Mouse (Mus musculus) kidney, adult 18-20 months (tissue): Measurements from ENCODE around the gene Prr15.

ENCODE experiments used
- DNase-seq: peaks from one replicate; pipeline ENCODE4 v3.0.0; 2021

The Prr15 gene

DNA sequence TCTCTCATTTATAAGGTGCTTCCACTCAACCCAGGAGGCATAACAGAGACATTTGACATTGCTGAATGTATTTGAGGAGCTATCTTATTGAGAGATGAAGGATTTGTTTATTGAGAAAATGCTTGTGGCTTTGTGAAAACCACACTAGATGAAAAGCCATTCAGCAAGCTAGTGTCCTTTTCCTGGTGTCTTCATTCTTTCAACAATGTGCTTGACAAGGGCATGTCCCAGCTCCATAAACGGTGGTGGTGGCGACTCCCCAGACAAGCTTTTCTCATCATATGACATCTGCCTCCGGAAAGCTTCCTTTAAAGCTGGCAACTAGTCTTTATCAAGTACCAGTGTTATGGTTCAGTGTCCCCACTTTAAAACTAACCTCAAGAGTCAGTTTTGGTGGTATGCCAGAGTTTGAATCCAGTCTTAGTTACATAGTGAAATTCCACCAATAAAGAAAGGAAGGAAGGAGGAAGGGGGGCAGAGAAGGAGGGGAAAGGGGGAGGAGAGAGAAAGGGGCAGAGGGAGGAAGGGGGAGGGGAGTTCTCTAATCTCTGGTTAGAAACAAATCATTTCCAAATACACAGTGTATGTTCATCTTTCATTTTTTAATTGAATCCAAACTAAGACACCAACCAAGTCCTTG is at the start of gene Prr15:
TSS of gene Prr15 (plus strand) at position 590 of the 640 bp plus-strand sequence.
- no peak for DNase-seq

DNA sequence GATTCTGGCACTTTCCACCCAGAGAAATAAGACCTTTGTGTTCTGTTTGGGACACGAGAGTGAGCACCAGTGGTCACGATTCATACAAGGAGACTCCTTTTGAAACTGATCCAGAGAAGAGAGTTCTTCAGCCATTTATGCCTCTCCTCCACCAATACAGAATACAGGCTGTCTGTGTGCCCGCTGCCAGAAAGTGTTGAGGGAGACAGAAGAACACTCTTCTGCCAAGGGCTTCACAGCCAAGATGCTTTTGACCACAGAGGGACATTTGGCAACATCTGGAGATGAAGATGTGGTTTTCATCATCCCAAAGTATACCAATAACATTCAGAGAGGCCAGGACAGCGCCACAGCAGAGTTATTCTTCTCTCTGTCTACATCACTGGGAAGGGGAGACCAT is 48.4 kb upstream of the Prr15 start:
- no peak for DNase-seq

DNA sequence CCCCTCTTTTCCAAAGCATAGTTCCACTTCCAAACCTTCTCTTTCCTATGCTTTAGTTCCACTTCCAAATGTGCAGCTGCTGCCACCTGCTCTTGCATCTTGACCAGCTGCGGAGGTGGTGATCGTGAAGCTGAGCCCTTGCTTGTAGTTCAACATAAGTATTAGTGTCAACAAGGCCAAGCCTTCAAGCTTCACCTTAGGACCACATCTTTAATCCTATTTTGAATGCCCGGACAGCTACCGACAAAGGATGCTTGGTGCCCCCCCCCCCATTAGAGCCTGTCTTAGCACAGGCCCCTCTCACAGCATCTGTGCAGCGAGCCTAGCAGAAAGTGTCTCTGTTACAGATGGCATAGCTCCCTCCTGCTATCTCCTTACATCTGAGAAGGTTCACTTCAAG is 47.8 kb upstream of the Prr15 start:
- DNase-seq = no peak

DNA sequence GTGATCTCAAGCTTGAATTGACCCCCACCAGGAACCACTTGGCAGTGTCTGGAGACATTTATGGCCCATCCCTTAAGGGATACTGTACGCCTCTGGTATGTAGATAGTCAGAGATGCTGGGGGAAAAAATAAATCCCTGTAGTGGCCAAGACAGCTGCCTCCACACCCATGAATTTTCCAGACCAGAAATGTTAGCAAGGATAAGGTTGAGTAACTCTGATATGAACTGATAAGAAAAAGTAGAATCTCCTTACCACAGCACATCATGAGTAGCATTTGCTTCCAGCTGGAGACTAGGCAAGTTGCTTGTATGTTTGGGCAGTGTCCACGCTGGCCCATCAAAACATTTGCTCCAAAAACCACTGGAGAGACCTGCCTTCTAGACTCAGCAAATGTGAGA is 47.0 kb upstream of the Prr15 start:
- no peak for DNase-seq

DNA sequence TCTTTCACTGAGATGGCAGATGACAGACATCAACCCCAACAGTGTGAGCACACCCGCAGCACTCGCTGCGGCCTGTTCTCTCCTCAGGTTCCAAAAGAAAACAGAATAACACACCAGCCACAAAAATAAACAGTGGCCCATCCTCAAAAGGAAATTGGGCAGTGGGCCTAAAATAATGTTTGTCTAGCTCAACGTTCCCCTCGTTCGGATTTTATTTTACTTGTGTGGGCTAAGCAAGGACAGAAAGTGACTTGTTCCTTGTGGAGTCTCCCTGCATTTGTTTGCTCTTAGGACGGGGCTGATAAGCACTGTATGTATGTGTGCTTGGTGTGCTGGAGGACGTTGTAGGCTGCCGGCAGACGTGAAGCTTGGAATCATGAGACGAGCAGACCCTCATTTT is 46.2 kb upstream of the Prr15 start:
- no peak for DNase-seq

DNA sequence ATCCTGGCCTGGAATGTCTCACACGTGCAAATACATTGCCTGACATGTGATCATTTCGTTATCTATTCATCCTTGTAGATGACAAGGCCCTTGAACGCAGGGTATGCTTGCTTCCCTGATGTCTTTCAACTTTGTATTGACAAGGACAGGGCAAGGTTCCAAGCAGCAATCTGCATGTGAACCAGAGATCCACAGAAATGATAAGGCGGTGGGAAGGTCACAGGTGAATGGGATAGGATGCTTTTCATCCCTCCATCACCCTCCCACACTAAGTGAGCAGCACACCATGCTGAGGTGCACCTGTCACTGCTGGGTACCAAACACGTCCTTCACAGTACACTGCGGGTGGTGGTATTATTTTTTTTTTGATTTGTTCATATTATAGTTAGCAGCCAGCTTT is 45.4 kb upstream of the Prr15 start:
- DNase-seq = no peak

DNA sequence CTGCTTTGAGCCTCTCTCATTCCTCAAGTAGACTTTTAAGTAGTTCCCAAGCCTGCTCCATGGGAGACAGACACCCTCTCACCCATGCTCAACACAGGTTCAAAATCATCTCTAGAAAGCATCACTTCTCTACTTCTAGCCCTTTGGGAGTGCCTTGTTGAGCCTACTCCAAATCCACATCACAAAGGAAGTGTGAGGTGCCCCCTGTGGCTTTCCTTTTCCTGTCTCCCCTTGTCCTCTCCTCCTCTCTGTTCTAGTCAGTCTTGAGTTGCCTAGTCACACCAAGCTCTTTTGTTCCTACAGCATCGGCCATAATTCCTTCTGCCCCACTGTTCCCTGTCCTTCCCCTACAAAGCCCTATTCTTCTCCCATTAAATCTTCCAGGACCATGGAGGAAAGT is 42.3 kb upstream of the Prr15 start:
- DNase-seq = no peak

DNA sequence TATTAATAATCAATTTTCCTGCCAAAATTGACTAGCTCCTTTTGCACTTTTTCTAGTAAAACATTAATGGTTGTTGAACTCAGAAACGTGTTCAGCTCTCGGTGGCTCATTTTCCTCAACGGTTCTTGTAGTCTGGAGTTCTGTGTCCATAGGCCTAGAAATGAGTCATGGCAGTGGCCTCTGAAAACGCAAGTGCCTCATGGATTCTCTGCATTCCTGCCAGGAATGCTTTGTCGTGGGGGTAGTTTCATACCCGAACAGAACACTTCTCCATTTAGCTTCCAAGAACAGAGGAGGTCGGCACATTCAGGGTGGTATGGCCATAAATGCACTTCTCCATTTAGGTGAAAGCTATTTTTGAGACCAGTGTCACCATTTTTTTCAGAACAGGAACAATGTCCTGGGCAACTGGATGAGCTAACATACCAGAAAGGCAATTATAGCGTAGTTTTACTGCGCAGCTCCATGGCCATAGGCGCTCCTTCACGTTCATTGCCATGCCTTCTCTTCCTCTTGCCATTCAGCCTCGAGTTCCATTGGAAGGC is 41.4 kb upstream of the Prr15 start:
- no peak for DNase-seq

DNA sequence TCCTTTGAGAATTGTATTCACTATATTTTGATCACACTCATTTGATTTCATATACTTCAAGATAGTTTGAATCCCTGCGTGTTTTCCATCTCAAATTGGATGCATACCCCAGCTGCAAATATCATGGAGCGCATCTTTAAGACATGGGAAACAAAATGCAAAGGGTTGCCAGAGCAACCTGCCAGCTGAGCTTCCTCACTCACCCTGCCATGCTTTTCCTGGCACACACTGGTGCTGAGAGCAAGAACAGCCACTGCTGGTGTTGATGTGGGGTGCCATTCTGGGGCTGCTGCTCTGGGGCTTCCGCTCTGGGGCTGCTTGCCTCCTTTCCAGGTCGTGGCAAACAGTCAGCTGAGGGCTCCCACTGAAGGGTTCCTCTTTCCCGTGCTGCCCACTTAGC is 38.8 kb upstream of the Prr15 start:
- DNase-seq = no peak

DNA sequence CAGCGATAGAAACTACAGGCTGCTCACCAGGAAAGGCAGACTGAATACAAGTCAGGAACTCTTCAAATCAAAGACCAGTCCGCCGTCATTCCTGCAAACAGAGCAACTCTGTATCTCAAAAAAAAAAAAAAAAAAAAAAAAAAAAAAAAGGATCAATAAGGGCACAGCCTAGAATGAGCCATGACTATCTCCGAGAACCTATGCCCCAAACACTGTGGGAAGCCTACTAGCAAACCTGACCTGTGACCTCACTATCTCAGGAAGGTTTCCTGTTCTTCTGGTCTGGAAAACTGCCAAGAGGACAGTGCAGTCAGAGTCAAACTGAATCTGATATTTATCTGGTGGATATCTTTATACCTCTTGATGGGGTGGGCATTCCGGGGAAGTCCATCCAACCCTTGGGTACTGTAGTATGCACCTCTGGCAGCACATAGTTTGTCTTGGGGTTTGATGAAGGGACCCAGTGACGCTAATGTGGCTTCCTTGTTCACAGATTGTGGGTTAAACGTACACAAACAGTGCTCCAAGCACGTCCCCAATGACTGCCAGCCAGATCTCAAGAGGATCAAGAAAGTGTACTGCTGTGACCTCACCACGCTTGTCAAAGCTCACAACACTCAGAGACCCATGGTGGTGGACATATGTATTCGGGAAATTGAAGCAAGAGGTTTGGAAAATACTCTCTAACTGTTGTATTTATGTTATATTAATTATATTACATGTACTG is 35.7 kb upstream of the Prr15 start:
- DNase-seq = no peak

DNA sequence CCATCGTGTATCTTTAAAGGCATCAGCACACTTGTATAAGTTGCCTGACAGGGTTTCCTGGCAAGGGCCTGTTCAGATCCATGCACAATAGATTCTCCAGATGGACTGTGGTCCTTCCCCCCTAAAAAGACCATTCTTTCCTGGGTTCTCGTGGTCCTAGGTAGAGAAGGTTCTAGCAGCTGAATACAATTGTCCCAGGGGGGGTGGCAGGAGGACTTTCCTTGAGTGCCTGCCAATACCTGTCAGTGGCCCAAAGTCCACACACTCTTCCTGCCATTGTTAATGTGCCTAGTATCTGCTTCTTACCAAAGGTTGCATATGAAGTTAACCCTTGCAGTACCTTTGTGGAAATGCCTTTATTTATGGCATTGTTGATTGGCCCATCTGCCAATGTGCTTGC is 28.4 kb upstream of the Prr15 start:
- no peak for DNase-seq

DNA sequence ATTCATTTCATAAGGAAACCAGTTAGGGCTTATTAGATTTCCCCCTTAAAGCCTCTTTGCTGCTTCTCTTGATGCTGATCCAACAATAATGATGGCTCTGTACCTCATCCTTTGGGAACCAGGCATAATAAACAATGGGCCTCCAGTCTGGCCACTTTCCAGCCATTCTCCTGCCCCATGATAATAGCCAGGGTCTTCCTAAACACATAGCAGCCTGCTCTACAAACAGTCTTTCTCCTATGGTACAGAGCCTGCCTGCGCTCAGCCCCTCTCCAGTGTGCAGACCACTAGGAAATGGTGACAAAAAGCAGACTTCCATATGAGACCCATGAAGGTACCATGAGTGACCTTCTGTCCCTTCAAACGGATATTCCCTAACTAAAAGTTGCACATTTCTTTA is 26.2 kb upstream of the Prr15 start:
- DNase-seq = no peak

DNA sequence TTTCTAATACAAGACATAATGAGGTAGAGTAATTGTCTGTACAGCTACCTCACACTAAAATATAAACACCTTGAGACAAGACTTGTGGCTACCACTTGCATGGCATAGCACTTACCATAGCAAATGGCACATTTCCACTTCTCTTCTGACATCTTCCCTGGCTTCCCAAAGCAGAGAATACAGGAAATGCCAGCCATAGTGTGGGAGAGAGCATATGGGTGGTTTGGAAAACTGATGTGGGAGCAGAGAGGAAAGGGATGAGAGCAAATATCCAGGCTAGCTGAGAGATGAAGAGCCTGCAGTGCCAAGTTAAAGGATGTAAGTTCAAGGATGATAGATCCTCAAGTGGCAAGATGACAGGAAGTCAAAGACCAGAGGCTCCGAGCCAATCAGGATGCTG is 19.9 kb upstream of the Prr15 start:
- no peak for DNase-seq

DNA sequence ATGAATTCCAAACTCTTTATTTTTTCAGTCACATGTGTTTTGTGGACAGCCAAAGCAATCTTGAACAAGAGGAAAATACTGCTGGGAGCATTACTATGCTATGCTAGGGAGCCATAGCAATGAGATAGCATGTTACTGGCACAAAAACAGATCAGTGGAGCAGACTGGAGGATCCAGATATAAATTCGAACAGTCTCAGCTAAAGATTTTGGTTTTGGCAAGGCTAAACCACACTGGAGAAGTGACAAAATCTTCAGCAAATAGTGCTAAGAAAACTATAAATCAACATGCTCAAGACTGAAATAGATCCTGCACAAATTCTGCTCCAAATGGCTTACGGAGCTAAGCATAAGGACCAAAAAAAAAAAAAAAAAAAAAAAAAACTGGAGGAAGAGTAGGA is 12.6 kb upstream of the Prr15 start:
- no peak for DNase-seq

DNA sequence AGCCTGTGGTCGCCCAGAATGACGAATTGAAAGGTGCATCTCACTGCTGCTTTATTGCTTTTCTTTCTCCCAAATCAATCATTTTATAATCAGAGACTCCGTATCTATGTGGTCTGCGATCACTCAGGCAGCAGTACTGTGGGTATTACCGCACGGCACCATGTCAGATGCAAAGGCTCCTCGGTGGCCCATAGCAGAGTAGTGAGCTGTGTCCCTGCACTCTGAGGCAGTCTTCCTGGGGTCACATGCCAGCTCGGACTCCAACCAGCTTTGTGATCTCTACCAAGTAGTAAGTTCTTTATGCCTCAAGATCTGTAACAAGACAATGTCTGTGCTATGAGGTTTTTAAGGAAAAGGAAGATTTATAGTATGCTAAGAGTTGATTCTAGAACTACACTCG is 7.0 kb upstream of the Prr15 start:
- DNase-seq = no peak

DNA sequence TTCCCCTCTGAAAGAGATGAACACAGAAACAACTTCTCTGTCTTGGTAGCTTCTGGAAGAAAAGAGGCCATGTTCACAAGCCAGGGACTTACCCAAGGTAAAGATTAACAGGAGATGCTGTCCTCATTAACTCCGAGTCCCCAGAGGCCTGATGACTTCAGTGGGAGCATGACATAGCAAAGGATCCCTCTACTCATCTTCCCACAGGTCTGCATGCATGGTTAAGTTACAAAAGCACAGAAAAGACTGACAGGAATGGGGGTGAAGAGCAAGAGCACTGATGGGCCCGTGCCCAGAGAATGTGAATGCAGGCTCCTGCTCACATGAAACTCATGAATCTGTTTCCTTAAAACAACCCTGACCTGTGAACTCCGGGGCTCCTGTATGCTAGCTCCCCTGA is 6.4 kb upstream of the Prr15 start:
- DNase-seq = peak; percentile 15

DNA sequence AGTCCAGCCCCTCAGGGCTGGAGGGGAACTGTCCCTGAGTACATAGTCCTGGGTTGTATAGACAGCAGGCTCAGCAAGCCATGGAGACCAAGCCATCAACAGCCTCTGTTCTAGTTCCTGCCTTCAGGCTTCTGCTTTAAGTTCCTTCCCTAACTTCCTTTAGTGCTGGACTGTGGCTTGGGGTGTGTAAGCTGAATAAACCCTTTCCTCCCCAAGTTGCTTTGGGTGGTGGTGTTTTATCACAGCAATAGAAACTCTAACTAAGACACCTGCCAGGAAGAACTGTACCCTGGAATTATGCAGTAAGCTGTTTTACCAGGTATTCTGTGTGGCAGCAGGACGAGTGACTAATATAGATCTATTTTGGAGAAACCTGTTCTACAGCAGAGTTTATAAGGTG is 5.4 kb upstream of the Prr15 start:
- no peak for DNase-seq

DNA sequence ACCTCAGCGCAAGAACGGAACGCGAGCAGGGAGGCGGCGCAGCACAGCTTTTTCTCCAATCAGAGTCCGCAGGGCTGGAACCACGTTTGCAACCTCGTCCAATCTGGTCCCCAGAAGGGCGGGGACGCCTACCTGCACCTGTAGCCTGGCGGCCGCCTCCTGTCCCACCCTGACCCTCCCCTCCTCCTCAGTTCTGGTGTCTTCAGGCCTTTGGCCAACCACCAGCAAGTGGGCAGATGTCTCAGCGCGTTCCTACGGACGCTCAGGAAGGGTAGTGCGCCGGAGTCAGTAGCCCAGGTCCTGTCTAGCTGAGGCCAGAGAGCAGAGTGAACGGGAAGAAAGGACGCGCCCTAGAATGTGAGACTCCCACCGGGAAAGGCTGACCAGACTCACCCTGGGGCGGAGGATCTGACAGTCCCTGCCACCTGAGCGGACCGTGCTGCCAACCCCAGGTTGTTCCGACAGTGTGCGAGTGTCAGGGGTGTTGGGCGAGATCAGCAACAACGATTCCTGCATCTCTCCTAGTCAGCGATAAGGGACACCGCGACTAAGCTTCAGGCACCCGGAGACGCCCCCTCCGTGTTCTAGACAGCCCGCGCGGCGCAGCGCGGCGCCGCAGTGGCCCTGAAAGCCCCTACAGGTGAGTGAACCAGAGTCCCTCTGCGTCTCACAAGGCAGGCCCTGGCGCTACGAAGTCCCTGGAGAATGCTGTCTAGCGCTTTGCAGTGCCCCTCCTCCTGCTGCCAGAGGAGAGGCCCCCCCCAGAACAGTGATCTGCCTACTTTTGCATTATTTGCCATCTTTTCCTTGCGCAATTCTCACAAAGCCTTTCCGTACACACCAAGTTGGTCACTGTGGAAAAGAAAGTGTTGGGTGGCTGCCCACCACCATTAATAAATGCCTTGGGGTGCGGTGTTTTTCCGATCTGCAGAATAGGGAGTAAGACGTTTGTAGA is 1.3 kb downstream of the Prr15 start:
- DNase-seq = peak; percentile 78

DNA sequence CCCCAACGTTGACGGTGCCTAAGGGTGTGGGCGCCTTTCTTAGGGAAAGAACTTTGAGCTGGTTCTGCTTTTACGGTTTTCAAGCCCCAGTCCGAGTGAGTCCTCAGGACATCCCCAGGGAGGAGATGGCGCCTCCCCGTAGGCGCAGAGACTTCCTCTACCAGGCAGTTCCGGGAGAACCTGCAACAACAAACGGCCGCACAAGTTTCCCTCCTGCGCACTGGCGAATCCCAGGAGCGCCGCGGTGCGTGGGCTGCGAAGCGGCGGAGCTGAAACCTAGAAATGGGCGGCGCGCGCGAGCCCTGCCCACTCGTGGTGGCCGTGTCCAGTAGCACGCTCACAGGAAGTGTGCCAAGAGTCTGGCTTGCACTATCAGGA is 2.0 kb downstream of the Prr15 start:
- DNase-seq = peak; percentile 74

DNA sequence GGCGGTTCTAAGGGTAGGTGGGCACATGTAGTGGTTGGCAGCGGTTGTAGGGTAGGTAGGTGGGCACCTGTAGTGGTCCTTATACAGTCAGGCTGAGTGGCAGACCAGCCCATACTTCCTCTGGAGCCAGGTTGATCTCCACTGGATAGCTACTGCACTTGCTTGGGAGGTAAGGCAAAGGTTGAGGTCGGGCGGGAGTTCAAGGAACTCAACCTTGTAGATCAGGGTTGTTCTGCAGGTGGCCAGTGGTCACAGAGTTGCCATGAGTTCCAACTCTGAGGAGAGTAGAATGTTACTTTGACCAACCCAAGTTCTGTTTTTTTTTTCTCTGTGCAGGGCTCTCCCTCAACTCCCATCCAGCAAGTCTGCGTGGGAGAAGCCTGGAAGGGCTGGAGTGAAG is 3.1 kb downstream of the Prr15 start:
- no peak for DNase-seq

DNA sequence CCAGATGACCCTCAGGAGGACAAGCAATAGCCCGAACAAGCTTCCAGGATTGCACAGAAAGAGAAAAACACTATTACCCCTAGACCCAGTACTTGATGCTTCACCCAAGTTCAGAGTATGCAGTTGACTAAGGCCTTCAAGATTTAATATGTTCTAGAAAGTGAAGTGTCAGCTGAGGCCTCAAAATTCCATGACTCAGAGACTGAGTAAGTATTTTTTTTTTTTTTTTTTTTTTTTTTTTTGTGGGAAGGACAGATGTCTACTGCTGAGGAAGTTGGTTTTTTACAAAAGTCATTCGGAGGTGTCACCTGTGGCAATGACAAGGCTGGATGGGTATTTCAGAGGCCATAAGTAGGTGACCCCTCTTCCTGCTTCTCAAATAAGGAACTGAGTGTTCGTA is 4.0 kb downstream of the Prr15 start:
- DNase-seq = no peak

DNA sequence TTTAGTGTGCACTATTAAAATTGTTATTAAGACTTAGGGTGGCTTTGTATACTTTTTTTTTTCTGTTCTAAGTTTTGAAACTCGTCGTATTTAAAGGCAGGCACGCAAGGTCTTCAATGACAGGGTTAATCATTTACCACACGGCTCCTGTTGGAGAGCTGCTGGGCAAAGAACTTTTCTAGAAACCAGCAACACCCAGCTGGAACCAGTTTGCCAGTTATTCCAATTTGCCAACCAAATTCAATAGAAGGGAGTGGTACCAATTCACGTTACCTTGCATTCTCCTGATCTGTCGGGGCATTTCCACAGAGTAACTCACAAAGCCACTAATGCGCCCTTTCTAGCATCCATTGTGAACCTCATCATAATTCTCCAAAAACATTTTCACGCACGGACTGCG is 4.5 kb downstream of the Prr15 start:
- peak; percentile 58 for DNase-seq

DNA sequence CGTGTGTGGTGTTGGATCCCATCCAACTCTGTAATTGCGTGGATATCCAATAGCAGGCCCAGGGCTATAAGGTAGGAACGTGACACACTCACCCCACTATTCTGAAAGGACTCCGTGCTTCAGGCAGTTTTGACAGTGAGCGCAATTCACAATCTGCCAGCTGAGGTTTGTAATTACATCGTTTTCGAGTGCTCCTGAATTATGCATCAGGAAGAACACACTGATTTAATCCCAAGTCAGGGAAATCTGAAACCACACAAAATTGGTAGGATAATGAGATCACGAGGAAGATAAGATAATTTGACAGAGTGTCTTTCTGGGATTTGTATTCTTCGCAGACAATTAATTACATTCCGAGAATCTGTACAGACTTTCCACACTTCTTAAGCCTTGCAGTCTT is 6.1 kb downstream of the Prr15 start:
- no peak for DNase-seq

DNA sequence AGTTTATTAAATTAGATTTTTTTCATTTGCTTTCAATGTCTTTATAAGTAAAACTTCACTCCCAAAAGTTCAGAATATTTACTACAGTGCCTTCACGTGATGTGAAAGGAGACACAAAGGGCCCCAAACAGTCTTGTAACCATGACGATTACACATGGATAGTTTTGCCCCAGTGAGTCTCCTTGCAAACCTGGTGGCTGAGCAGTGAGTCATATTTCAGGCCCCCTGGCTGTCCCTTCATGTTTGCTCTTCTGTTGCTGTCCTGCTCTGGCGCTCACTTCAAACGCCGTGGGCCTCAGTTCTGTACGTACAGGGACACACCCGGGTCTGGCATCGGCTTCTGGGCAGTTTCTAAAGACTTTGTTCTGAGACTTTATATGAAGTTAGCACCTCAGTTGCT is 6.6 kb downstream of the Prr15 start:
- no peak for DNase-seq
